Mouse (Mus musculus) cerebellum, adult 9-10 months (tissue): ENCODE results near the gene Lyl1.

Source experiments
- DNase-seq: peaks from one replicate; pipeline ENCODE4 v3.0.0; 2022

Lyl1 gene

DNA sequence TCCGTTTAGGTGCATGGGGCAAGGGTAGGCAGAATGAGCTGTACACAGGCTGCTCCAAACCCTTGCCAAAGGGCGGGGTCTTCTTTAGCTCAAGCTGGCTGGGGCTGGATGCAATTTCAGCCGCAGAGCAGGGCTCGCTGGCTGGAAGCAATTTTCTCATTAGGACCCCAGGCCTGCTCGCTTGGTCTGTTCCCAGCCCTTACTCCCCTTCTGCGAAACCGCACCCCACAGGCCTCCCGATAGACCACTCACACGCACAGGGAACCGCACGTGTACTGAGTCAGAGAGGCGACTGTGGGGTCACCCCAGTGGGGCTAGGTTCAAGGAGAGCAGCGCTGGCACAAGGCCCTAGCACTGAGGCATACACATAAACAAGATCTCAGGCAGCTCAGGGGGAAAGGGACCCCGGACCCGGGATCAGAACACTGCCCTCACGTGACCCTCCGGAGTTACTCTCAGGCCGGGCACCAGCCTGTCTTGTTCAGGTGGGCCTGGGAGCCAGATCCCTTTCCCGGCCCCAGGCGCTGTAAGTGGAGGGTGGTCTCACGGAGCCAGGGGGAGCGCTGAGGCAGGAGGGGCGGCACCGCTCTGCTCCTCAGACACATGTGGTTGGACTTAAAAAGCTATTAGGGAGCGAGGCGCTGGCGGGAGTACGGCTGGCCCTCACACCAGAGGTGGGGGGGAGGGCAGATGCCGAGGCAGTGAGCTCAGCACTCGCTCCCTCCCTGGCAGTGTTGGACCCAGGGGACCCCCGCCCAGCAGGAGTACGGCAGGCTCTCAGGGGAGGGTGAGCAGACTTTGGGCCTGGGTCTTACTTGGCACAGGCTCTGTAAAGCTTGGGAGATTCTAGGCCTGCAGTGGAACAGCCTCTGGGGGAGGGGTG, 41.2 kb downstream of the Lyl1 start:
- DNase-seq, result no peak

DNA sequence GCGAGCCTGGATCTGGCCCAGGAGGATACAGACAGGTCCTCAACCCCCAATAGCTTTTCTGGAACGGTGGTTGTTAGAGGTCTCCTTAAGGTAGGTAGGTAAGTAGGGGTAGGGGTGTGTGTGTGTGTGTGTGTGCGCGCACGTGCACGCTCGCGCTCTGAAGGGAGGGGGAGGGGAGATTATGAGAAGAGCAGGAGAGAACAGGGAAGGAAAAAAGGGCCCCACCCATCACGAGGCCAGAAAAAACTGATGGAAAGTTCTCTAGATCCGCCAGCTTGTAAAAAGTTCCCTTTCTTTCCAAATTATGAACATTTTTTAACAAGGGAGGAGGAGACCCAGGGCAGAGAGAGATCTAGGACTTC, 41.8 kb downstream of the Lyl1 start:
- DNase-seq, result no peak

DNA sequence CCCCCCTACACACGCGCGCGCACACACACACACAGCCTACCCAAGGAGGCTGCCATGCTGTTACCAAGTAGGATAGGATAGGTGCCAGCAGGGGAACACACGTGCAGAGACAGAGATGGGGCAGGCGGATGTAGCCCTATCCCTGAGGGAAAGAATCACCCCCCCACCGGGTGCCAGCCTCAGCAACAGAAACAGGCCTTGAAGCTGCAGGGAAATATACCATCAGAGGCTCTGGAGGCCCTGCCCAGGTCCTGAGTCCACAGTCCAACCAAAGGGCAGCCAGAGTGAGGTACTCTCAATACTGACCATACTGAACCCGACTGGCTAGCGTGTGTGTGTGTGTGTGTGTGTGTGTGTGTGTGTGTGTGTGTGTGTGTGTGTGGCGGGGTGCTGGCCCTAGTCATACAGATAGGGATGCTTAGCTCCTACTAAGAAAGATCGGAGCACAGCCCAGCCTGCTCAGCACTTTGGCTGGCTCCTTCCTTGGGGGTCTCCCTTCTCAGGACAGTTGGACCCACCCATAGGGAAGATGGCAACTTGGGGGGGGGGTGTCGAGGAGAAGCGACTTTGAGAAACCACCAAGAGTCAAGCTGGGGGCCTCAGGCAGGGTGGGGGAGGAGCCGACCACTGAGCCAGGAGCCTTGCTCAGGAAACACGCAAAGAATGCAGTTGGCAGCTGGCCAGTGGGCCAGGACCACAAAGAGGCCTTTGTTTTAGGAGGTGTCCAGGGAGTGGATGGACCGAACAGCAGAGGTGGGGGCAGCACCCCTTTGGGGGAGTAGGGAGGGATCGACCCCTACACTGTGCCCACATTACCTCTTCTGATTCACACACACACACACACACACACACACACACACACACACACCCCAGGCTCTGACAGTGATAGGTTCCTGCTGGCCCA, 42.5 kb downstream of the Lyl1 start:
- DNase-seq, result no peak

DNA sequence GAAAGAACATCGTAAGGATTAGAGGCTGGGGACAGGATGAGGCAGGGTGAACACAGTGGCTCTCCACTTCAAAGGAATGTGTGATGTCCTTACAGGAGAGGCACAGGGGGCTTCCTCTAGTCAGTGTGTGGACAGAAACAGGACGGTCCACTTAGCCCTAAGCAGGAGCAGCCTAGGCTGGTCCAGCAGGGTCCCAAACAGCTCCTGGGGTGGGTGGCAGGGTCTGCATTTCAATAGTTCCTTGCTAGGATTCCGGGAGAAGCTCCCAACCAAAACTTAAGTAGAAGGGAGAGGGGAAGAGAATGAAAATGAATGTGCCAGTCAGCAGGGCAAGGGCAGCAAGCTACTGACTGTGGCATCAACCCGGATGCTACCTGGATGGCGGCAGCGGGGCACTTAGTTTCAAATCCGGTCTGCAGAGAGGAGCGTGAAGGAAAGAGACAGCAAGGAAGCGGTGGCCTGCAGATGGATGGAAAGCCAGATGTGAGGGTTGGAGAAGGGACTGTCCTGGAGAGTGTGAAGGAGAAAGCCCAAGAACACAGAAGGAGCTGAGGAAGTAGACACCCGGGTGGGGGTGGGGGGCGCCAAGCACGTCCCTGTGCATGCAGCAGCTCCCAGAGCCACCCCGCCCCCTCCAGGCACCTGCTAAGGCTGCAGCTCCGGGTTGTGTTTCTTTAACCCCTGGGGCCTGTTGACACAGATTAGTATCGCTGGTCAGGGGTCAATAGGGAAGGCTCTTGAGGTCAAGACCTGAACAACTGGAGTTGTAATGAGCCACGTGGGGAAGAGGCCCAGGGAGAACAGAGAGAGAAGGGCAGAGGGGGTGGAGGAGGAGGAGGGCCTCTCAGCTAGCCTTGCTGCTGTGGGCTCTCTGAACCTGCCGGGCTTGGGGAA, 44.0 kb downstream of the Lyl1 start:
- no peak for DNase-seq

DNA sequence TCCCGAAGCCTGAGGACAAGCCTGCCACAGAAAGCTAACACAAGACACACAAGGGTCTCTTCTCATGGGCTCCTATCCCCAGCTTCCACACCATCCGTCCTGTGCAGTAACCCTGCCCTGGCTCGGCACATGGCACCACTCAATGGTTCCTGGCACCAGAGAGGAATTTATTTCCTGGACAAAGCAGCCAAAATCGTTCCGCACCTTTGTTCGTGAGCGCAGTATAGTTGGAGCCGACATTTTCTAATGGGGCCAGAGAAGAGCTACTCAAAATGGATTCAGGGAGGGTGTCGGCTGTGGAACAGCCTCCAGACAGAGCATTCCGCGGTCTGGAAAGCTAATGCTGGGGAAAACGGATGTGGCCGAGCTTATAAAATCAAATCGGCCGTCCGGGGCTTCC, 48.3 kb downstream of the Lyl1 start:
- peak; percentile 61 for DNase-seq

DNA sequence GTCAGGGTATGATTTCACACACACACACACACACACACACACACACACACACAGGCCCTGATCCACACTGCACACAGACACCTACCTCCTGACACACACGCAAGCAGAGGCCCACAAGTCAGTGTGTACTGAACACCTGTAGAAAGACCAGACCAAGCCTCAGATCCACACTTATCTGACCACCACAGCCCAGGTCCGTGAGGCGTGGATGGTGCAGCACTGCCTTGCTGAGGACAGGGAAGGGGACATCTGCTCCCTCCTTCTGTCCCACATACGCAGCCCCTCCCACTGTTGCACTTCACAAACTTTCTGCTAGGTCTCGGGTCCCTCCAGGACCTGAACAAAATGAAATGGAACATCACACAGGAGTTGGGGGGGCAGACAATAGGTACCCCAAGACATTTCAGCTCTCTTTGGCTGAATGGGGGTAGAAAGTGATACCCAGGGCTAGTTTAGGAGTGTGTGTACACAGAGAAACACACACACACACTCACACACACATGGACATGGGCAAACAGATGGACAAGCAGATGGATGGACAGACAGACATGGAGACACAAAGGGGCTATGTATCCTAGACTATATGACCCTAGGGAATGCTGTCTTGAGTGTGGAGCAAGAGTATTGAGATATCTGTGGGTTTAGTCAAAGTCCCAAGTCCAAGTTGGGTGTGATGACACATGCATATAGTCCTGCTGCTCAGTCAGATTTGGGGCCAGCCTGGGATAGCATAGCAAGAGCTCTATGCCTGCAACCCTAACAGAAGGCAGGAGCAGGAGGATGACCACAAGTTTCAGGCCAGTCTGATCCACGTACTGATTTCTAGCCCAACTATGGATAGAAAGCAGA, 51.7 kb downstream of the Lyl1 start:
- DNase-seq, result no peak
